Mouse (Mus musculus): ENCODE results near the gene Drap1.
A peak's percentile ranks its signal among the peaks of the same experiment; 100 is the strongest.
"Not testable (repeated sequence)": the region's sequence is repeated elsewhere in the genome, so short reads cannot be mapped to it uniquely, and the experiment has no call there.

The Drap1 gene

GRCm38 (mm10) chr19:5419630-5420029, 5.1 kb downstream of the Drap1 start:
- DNase-seq: no peak

GRCm38 (mm10) chr19:5418750-5419466, 5.9 kb downstream of the Drap1 start:
- no peak for DNase-seq

GRCm38 (mm10) chr19:5414534-5414957, 10.2 kb downstream of the Drap1 start:
- DNase-seq: no peak

- no peak for DNase-seq
Measured at GRCm38 (mm10) chr19:5413840-5414239, 10.9 kb downstream of the Drap1 start.

GRCm38 (mm10) chr19:5411961-5412360, 12.8 kb downstream of the Drap1 start:
- DNase-seq: no peak

DNA sequence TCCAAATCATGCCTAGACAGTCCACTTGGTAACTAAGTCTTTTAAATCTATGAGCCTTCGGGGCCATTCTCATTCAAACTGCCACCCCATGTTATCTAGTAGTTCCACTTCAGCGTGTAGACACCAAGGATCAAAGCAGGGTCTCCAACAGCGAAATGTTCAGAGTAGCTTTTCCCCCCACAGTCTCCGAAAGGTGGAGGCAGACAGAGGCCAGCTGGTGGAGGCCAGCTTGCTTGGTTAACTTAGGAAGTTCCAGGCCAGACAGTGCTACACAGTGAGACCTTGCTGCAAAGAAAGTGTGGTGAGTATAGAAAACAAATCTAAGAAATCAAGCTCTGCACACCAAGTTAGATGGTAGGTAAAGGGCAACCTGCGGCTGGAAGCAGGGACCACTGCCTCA, 14.1 kb downstream of the Drap1 start:
- no peak for DNase-seq

GRCm38 (mm10) chr19:5409068-5409467, 15.7 kb downstream of the Drap1 start:
- no peak for DNase-seq

GRCm38 (mm10) chr19:5408057-5409001, 16.4 kb downstream of the Drap1 start:
- no peak for DNase-seq

GRCm38 (mm10) chr19:5407133-5407532, 17.6 kb downstream of the Drap1 start:
- peak; percentile 71 to 74 for DNase-seq

GRCm38 (mm10) chr19:5406531-5407126, 18.1 kb downstream of the Drap1 start:
- DNase-seq: peak; percentile 63 to 74

GRCm38 (mm10) chr19:5405924-5406323, 18.9 kb downstream of the Drap1 start:
- peak; percentile 22 to 35 for DNase-seq

- no peak for DNase-seq
Measured at GRCm38 (mm10) chr19:5402293-5402692, 22.5 kb downstream of the Drap1 start, which contains the start of gene Tsga10ip. TSS of gene Tsga10ip (minus strand) at chr19:5402526.

- not testable (repeated sequence) for DNase-seq
Measured at GRCm38 (mm10) chr19:5401073-5401472, 23.7 kb downstream of the Drap1 start.

- no peak for DNase-seq
Measured at GRCm38 (mm10) chr19:5395371-5395770, 29.4 kb downstream of the Drap1 start.

- DNase-seq: no peak
Measured at GRCm38 (mm10) chr19:5394168-5394567, 30.6 kb downstream of the Drap1 start.

DNA sequence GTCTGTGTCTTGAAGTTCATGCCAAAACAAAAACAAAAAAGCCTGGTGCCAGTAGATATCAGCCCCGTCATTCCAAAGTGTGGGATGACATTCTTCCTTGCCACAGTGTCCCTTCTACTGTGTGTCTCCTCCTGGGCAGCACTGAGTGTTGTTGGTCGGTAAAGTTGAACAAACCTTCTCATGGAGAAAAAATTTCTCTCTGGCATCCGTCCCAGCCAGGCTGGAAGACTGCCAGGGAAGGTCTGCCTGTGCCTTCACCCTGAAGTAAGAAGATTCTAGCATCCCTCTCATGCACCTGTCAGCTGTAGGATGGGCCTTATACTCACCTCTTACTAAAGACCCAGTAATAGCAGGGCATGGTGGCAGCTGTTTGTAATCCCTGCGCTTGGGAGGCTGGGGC, 31.9 kb downstream of the Drap1 start:
- DNase-seq: no peak

- DNase-seq: no peak
Measured at GRCm38 (mm10) chr19:5390416-5390815, 34.4 kb downstream of the Drap1 start.

GRCm38 (mm10) chr19:5389647-5390046, 35.1 kb downstream of the Drap1 start:
- peak; percentile 80 to 82 for DNase-seq

DNA sequence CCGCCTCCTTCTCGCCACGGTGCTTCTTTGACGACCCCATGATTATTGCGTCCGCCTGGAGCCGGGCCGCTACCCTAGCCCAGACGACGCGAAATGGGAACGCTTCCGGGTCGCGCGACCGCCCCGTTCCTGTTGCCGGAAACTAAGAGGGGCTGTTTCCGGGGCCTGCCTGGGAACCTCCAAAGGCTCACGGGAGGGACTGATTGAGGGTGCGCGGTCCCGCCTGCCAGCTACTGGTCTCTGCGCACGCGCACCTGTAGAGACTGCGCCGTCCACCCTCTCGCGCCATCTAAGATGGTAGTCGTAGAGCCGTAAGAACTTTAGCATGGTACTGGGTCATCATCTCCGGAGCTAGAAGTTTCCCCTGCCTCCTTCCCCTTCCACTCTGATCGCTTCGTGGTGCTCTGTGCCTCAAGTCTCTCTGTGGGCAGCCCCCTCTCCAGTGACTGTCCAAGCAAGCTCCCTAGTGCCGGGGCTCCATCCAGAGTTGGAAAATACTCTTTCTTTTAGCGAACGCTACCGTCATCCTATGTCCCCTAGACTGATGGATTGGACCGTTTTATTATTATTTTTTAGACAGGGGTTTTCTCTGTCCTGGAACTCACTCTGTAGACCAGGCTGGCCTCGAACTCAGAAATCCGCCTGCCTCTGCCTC, 36.1 kb downstream of the Drap1 start, which contains the start of gene Sart1:
TSS of gene Sart1 (minus strand) at position 116 of the 655 bp plus-strand sequence.
- DNase-seq: peak; percentile 93 to 94

GRCm38 (mm10) chr19:5388011-5388441, 36.8 kb downstream of the Drap1 start:
- no peak for DNase-seq

DNA sequence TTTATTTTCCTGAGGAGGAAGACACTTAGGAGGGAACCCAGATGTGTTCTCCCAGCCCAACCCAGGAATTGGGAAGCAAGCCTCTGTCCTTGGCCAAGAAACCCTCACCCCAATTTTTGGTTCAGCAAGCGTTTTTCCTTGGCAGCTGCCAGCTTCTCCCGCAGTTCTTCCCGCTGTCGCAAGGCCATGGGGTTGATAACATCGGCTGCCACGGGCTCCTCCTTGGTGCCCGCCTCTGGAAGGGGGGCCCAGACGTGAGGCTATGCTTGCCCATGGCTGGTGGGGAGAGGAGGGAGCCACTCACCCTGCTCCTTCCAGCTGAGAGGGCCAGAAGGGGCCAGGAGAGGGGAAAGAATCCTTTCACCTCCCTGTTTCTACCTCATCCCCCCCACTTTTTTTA, 40.1 kb downstream of the Drap1 start:
- no peak for DNase-seq

- no peak for DNase-seq
Measured at GRCm38 (mm10) chr19:5383326-5383725, 41.5 kb downstream of the Drap1 start.

DNA sequence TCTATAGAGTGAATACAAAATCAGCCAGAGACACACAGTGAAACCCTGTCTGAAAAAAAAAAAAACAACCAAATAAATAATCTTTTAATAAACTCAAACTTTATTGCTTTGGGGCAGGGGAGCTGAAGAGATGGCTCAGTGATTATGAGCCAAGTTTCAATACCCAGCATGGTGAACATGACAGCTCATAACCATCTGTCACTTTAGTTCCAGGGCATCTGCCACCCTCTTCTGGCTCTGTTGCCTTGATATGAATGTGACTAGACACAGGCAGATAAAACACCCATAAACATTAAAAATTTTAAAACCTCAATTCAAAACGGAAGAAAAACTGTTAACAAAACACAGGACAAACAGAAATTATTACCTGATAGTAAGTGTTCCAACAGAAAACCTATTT, 47.3 kb downstream of the Drap1 start:
- DNase-seq: no peak
